Mouse (Mus musculus) heart, adult 2 months (tissue): ENCODE measurements around the gene Themis3. TPM values are rescaled to one million over a fixed set of nuclear protein-coding genes. Genes with fewer than 3 reads are reported as not detected.

Experiments
- DNase-seq, 2 experiments: peaks; one replicate each; pipeline ENCODE4 v3.0.0; 2021
- H3K27ac ChIP-seq: fragments of 200-600 bp; 2 replicates; pipeline ENCODE4 v1.8.1; 2022
- H3K27me3 ChIP-seq: fragments of 200-500 bp; 2 replicates; pipeline ENCODE4 v1.6.1; 2012; ENCODE audit warnings: mild to moderate bottlenecking, low read length, inconsistent platforms, mixed read lengths; ENCODE audit not compliant: control insufficient read depth, insufficient read depth
- H3K36me3 ChIP-seq: fragments of 200-500 bp; 2 replicates; pipeline ENCODE4 v1.6.1; 2012; ENCODE audit warnings: low read length, inconsistent platforms; ENCODE audit not compliant: control insufficient read depth, insufficient read depth
- H3K4me1 ChIP-seq: fragments of 200-500 bp; 2 replicates; pipeline ENCODE4 v1.6.1; 2011; ENCODE audit warnings: low read length; ENCODE audit not compliant: control insufficient read depth, insufficient read depth
- H3K4me3 ChIP-seq: fragments of 200-600 bp; 2 replicates; pipeline ENCODE4 v1.8.1; 2022
- H3K79me2 ChIP-seq: fragments of 200-500 bp; replicated peaks from 2 replicates; pipeline ENCODE4 v1.6.1; 2012; ENCODE audit warnings: mild to moderate bottlenecking, inconsistent platforms, low read length, moderate library complexity, mixed read lengths; ENCODE audit not compliant: control insufficient read depth, insufficient read depth
- H3K9ac ChIP-seq: fragments of 200-500 bp; 2 replicates; pipeline ENCODE4 v1.6.1; 2012; ENCODE audit warnings: low read depth, mild to moderate bottlenecking, control low read depth, inconsistent platforms, low read length, mixed read lengths
- CTCF ChIP-seq: fragments of 200-600 bp; IDR thresholded peaks from 2 replicates; pipeline ENCODE4 v1.8.1; 2022; ENCODE audit warnings: antibody characterized with exemption, mild to moderate bottlenecking, moderate library complexity
- EP300 ChIP-seq: fragments of 200-500 bp; IDR thresholded peaks from 2 replicates; pipeline ENCODE4 v1.6.1; 2011; ENCODE audit warnings: low read depth, low read length, control low read depth; ENCODE audit not compliant: insufficient read depth
- POLR2A ChIP-seq: fragments of 200-500 bp; IDR thresholded peaks from 2 replicates; pipeline ENCODE4 v1.6.1; 2011; ENCODE audit warnings: mild to moderate bottlenecking, low read depth, low read length, control low read depth; ENCODE audit not compliant: insufficient read depth
- WGBS: fragments of 180-500 bp; shearing (Covaris S2); methylation state at CpG from one replicate; pipeline ENCODE4 v1.1.7; 2018; 5-methylcytosine and 5-hydroxymethylcytosine counted together
- intact Hi-C: fragments of 180-260 bp; cut with DNase I; formaldehyde crosslinking; loops from one replicate; pipeline ENCODE4 v1.15.1; 2025
- polyA plus RNA-seq: library from polyadenylated mRNA; depleted of rRNA; stranded (reverse); fragments of >200 nt; gene quantifications from 2 replicates; pipeline ENCODE4 v1.2.3, GENCODE M21; 2012; rRNA removed
- total RNA-seq, 2 experiments: library from RNA; stranded (reverse); gene quantifications; 2 replicates each; pipeline ENCODE4 v1.2.3; 2021

Gene Themis3
- total and polyA plus RNA-seq, 3 experiments: not detected

GRCm38 (mm10) chr17:66514288-66514995 lies 80.0 kb downstream of the Themis3 start:
- intact Hi-C loops: no loop called here
- H3K79me2 ChIP-seq: peaks cover 10% of the 10 kb centered on the region
- peaks cover 13% of the 10 kb centered on the region for H3K36me3 ChIP-seq
- TF ChIP-seq EP300 (no peak), POLR2A (no peak), CTCF (no peak)
- no peak for DNase-seq
- H3K4me3 ChIP-seq: no peak overlapping the region
- H3K4me1 ChIP-seq: peaks cover 17% of the 10 kb centered on the region
- 87% methylated on average over 10 of the region's 10 CpGs for WGBS
- no peak overlapping the region for H3K9ac ChIP-seq
- no peaks in the 10 kb centered on the region for H3K27me3 ChIP-seq
- H3K27ac ChIP-seq: no peak overlapping the region

- TF ChIP-seq CTCF (no peak), POLR2A (no peak), EP300 (no peak)
- Histone ChIP-seq H3K79me2 (0 out of 2 replicates have a peak, but pooled peaks cover 2% of the 10 kb centered on the region), H3K27me3 (no peaks in the 10 kb centered on the region), H3K9ac (no peak overlapping the region), H3K4me3 (no peak overlapping the region), H3K27ac (no peak overlapping the region), H3K36me3 (peaks cover 7% of the 10 kb centered on the region), H3K4me1 (peaks cover 13% of the 10 kb centered on the region)
- intact Hi-C loops: no loop called here
- DNase-seq: no peak
- 64% methylated on average over 15 of the region's 15 CpGs for WGBS
These were observed 82.0 kb downstream of the Themis3 start for GRCm38 (mm10) chr17:66512202-66512956.

GRCm38 (mm10) chr17:66510221-66510683 lies 84.2 kb downstream of the Themis3 start:
- TF ChIP-seq CTCF: no peak
- no peak for TF ChIP-seq EP300
- TF ChIP-seq POLR2A: no peak
- Histone ChIP-seq H3K27ac (peak overlapping the region; percentile 61), H3K79me2 (no peaks in the 10 kb centered on the region), H3K4me1 (peaks cover 13% of the 10 kb centered on the region), H3K36me3 (peaks cover 10% of the 10 kb centered on the region), H3K27me3 (no peaks in the 10 kb centered on the region), H3K4me3 (no peak overlapping the region), H3K9ac (no peak overlapping the region)
- DNase-seq: peak; percentile 56 to 58
- WGBS: 5% methylated on average over 10 of the region's 10 CpGs
- intact Hi-C loops: no loop called here

- peaks cover 20% of the 10 kb centered on the region for H3K4me1 ChIP-seq
- H3K27me3 ChIP-seq: no peaks in the 10 kb centered on the region
- WGBS: 78% methylated on average over 9 of the region's 9 CpGs
- intact Hi-C loops: no loop called here
- DNase-seq: peak in 1 of 2 experiments; percentile 43
- no peaks in the 10 kb centered on the region; the same call in 1 of the 2 replicates for H3K79me2 ChIP-seq
- no peak overlapping the region for H3K9ac ChIP-seq
- H3K4me3 ChIP-seq: no peak overlapping the region
- TF ChIP-seq EP300: no peak
- no peak for TF ChIP-seq POLR2A
- TF ChIP-seq CTCF: no peak
- H3K27ac ChIP-seq: peak overlapping the region; percentile 65
- H3K36me3 ChIP-seq: peaks cover 21% of the 10 kb centered on the region
These were observed 87.1 kb downstream of the Themis3 start for GRCm38 (mm10) chr17:66507049-66507954.

- peak in 1 of 2 experiments; percentile 28 for DNase-seq
- intact Hi-C loops: no loop called here
- Histone ChIP-seq H3K4me3 (no peak overlapping the region), H3K27ac (peak overlapping the region; percentile 64), H3K36me3 (peaks cover 21% of the 10 kb centered on the region), H3K79me2 (no peaks in the 10 kb centered on the region; the same call in 1 of the 2 replicates), H3K4me1 (peaks cover 12% of the 10 kb centered on the region), H3K27me3 (no peaks in the 10 kb centered on the region), H3K9ac (no peak overlapping the region)
- WGBS: 61% methylated on average over 8 of the region's 8 CpGs
- TF ChIP-seq POLR2A (no peak), EP300 (0 out of 2 replicates have a peak, but pooled peaks have one; percentile 8)
These were observed 89.5 kb downstream of the Themis3 start for GRCm38 (mm10) chr17:66504964-66505363.

Other genes with a start within 250 kb of the Themis3 start
- 1 to 10 TPM; 5.9 to 6.8 TPM for gene Mtcl1, start 144.9 kb downstream of the Themis3 start, total RNA-seq
- 1.5 TPM in 2 replicates for gene Mtcl1, start 144.9 kb downstream of the Themis3 start, polyA plus RNA-seq
- 100 to 1,000 TPM; 206 to 238 TPM for gene Rab12, start 74.9 kb downstream of the Themis3 start, total RNA-seq
- 79.7 and 140 TPM in 2 replicates for gene Rab12, start 74.9 kb downstream of the Themis3 start, polyA plus RNA-seq